Mouse (Mus musculus): ENCODE measurements at regions not wholly inside any gene's neighbourhood (a gene's known extent, or its start where the extent isn't known, plus 50 kb on each side); places are given as distances from the start of the nearest gene placed in this dataset.

GRCm38 (mm10) chr3:9884691-9885354 lies 203.1 kb upstream of the Gm9833 start:
- no peak for TF ChIP-seq ZNF384 (IDR thresholded peaks at IDR 0.05; ENCODE audit: low read depth, low read length)
- TF ChIP-seq HCFC1 (IDR thresholded peaks at IDR 0.05; ENCODE audit: borderline replicate concordance, insufficient read depth, low read length) = no peak
- TF ChIP-seq MAFK (IDR thresholded peaks at IDR 0.05; ENCODE audit: insufficient read depth, low read depth, low read length) = no peak
- no peak for TF ChIP-seq ZC3H11A (IDR thresholded peaks at IDR 0.05; ENCODE audit: borderline replicate concordance, low read depth, low read length)
- TF ChIP-seq CHD2 (IDR thresholded peaks at IDR 0.05; ENCODE audit: low read depth, low read length) = no peak
- Histone ChIP-seq H3K9ac (ENCODE audit: insufficient read depth, low read depth, low read length, poor library complexity, severe bottlenecking) (no peak overlapping the region), H3K4me1 (ENCODE audit: control insufficient read depth in 2 of 2, insufficient read depth in 2 of 2, low read length in 2 of 2, poor library complexity in 1 of 2) (no peaks in the 10 kb centered on the region), H3K27ac (ENCODE audit: insufficient read depth, low read depth, low read length, poor library complexity, severe bottlenecking) (no peak overlapping the region), H3K4me3 (ENCODE audit: insufficient read depth in 1 of 2, low read depth in 1 of 2, low read length in 2 of 2, poor library complexity in 1 of 2, severe bottlenecking in 1 of 2) (no peak overlapping the region), H3K36me3 (ENCODE audit: control insufficient read depth, insufficient read depth, low read length, poor library complexity, severe bottlenecking) (no peaks in the 10 kb centered on the region), H3K9me3 (ENCODE audit: control insufficient read depth, insufficient read depth, low read depth, low read length) (no peaks in the 10 kb centered on the region)
- no peak for DNase-seq (ENCODE audit: low read depth, low spot score)
- in situ Hi-C loops (cut with MboI; ENCODE audit: low sequenced_read_pairs in 2 of 2, unreplicated experiment in 2 of 2) = no loop called here

- no peaks in the 10 kb centered on the region for H3K9me3 ChIP-seq (ENCODE audit: control insufficient read depth, insufficient read depth, low read depth, low read length)
- no peak overlapping the region for H3K9ac ChIP-seq (ENCODE audit: insufficient read depth, low read depth, low read length, poor library complexity, severe bottlenecking)
- in situ Hi-C loops (cut with MboI; ENCODE audit: low sequenced_read_pairs in 2 of 2, unreplicated experiment in 2 of 2) = no loop called here
- H3K27ac ChIP-seq (ENCODE audit: insufficient read depth, low read depth, low read length, poor library complexity, severe bottlenecking) = no peak overlapping the region
- H3K4me3 ChIP-seq (ENCODE audit: insufficient read depth in 1 of 2, low read depth in 1 of 2, low read length in 2 of 2, poor library complexity in 1 of 2, severe bottlenecking in 1 of 2) = no peak overlapping the region
- no peak for TF ChIP-seq ZNF384 (IDR thresholded peaks at IDR 0.05; ENCODE audit: low read depth, low read length)
- TF ChIP-seq ZC3H11A (IDR thresholded peaks at IDR 0.05; ENCODE audit: borderline replicate concordance, low read depth, low read length) = no peak
- no peak for TF ChIP-seq HCFC1 (IDR thresholded peaks at IDR 0.05; ENCODE audit: borderline replicate concordance, insufficient read depth, low read length)
- TF ChIP-seq MAFK (IDR thresholded peaks at IDR 0.05; ENCODE audit: insufficient read depth, low read depth, low read length) = no peak
- no peak for TF ChIP-seq CHD2 (IDR thresholded peaks at IDR 0.05; ENCODE audit: low read depth, low read length)
- H3K4me1 ChIP-seq (ENCODE audit: control insufficient read depth in 2 of 2, insufficient read depth in 2 of 2, low read length in 2 of 2, poor library complexity in 1 of 2) = no peaks in the 10 kb centered on the region
- DNase-seq (ENCODE audit: low read depth, low spot score) = no peak
- no peaks in the 10 kb centered on the region for H3K36me3 ChIP-seq (ENCODE audit: control insufficient read depth, insufficient read depth, low read length, poor library complexity, severe bottlenecking)
These were observed 202.3 kb upstream of the Gm9833 start for GRCm38 (mm10) chr3:9885565-9885964.

GRCm38 (mm10) chr3:9886077-9886476 lies 201.8 kb upstream of the Gm9833 start:
- in situ Hi-C loops (cut with MboI; ENCODE audit: low sequenced_read_pairs in 2 of 2, unreplicated experiment in 2 of 2) = no loop called here
- no peak for DNase-seq (ENCODE audit: low read depth, low spot score)
- H3K4me3 ChIP-seq (ENCODE audit: insufficient read depth in 1 of 2, low read depth in 1 of 2, low read length in 2 of 2, poor library complexity in 1 of 2, severe bottlenecking in 1 of 2) = no peak overlapping the region
- no peaks in the 10 kb centered on the region for H3K36me3 ChIP-seq (ENCODE audit: control insufficient read depth, insufficient read depth, low read length, poor library complexity, severe bottlenecking)
- H3K9ac ChIP-seq (ENCODE audit: insufficient read depth, low read depth, low read length, poor library complexity, severe bottlenecking) = no peak overlapping the region
- no peaks in the 10 kb centered on the region for H3K9me3 ChIP-seq (ENCODE audit: control insufficient read depth, insufficient read depth, low read depth, low read length)
- TF ChIP-seq CHD2 (IDR thresholded peaks at IDR 0.05; ENCODE audit: low read depth, low read length) (no peak), MAFK (IDR thresholded peaks at IDR 0.05; ENCODE audit: insufficient read depth, low read depth, low read length) (no peak), ZC3H11A (IDR thresholded peaks at IDR 0.05; ENCODE audit: borderline replicate concordance, low read depth, low read length) (no peak), HCFC1 (IDR thresholded peaks at IDR 0.05; ENCODE audit: borderline replicate concordance, insufficient read depth, low read length) (no peak)
- H3K4me1 ChIP-seq (ENCODE audit: control insufficient read depth in 2 of 2, insufficient read depth in 2 of 2, low read length in 2 of 2, poor library complexity in 1 of 2) = no peaks in the 10 kb centered on the region
- H3K27ac ChIP-seq (ENCODE audit: insufficient read depth, low read depth, low read length, poor library complexity, severe bottlenecking) = no peak overlapping the region

GRCm38 (mm10) chr3:9886765-9887626 lies 200.9 kb upstream of the Gm9833 start:
- Histone ChIP-seq H3K4me3 (ENCODE audit: insufficient read depth in 1 of 2, low read depth in 1 of 2, low read length in 2 of 2, poor library complexity in 1 of 2, severe bottlenecking in 1 of 2) (no peak overlapping the region), H3K36me3 (ENCODE audit: control insufficient read depth, insufficient read depth, low read length, poor library complexity, severe bottlenecking) (no peaks in the 10 kb centered on the region), H3K9me3 (ENCODE audit: control insufficient read depth, insufficient read depth, low read depth, low read length) (no peaks in the 10 kb centered on the region), H3K4me1 (ENCODE audit: control insufficient read depth in 2 of 2, insufficient read depth in 2 of 2, low read length in 2 of 2, poor library complexity in 1 of 2) (no peaks in the 10 kb centered on the region), H3K9ac (ENCODE audit: insufficient read depth, low read depth, low read length, poor library complexity, severe bottlenecking) (no peak overlapping the region), H3K27ac (ENCODE audit: insufficient read depth, low read depth, low read length, poor library complexity, severe bottlenecking) (no peak overlapping the region)
- no peak for TF ChIP-seq ZNF384 (IDR thresholded peaks at IDR 0.05; ENCODE audit: low read depth, low read length)
- no peak for TF ChIP-seq CHD2 (IDR thresholded peaks at IDR 0.05; ENCODE audit: low read depth, low read length)
- TF ChIP-seq MAFK (IDR thresholded peaks at IDR 0.05; ENCODE audit: insufficient read depth, low read depth, low read length) = no peak
- TF ChIP-seq HCFC1 (IDR thresholded peaks at IDR 0.05; ENCODE audit: borderline replicate concordance, insufficient read depth, low read length) = no peak
- TF ChIP-seq ZC3H11A (IDR thresholded peaks at IDR 0.05; ENCODE audit: borderline replicate concordance, low read depth, low read length) = no peak
- DNase-seq (ENCODE audit: low read depth, low spot score) = no peak
- in situ Hi-C loops (cut with MboI; ENCODE audit: low sequenced_read_pairs in 2 of 2, unreplicated experiment in 2 of 2) = no loop called here
